Comparison of ENCODE assay signal across 8 mouse cellular contexts in the genomic region with DNA sequence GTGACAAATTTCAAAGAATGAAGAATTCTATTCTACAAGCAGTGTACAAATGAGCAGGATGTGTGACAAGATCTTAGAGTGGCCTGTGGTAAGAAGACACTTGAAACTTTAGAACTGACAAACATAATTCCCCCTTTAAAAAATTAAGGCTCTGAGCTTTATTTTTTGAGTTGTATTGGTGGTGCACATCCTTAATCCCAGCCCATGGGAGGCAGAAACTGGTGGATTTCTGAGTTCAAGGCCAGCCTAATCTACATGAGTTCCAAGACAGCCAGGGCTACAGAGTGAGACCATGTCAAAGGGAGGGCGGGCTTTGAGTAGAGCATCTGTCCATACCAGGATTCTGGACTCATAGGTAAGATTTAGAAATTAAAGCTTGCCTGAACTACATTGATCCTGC. TPM values are rescaled to one million over a fixed set of nuclear protein-coding genes. Genes with fewer than 3 reads are reported as not detected.
A peak's percentile ranks its signal among the peaks of the same experiment; 100 is the strongest.
DNase-seq lines count a peak whose midpoint lies in the region; ATAC-seq lines count a peak whose summit lies in the region.

No protein-coding gene starts in this region.

- ATAC-seq in kidney, embryonic 15.5 days (replicated peaks; ENCODE audit: low FRiP score) = no peak
- no peak for ATAC-seq in intestine, embryonic 14.5 days (replicated peaks; ENCODE audit: low FRiP score, low TSS enrichment, low read depth)

- no peaks in the 10 kb centered on the region for H3K9me3 ChIP-seq in kidney, embryonic 15.5 days (replicated peaks)
- no peaks in the 10 kb centered on the region for H3K9me3 ChIP-seq in intestine, embryonic 14.5 days (ENCODE audit: control insufficient read depth, low read length)

- no peak overlapping the region for H3K27ac ChIP-seq in kidney, embryonic 15.5 days
- peak overlapping the region; percentile 50; the same call in 1 of the 2 replicates for H3K27ac ChIP-seq in brown adipose tissue, adult 24 weeks (replicated peaks; ENCODE audit: low read depth, low read length)
- no peak overlapping the region for H3K27ac ChIP-seq in intestine, embryonic 14.5 days (ENCODE audit: low read depth)

- peak overlapping the region; percentile 88; the same call in 1 of the 2 replicates for H3K4me3 ChIP-seq in kidney, embryonic 15.5 days (replicated peaks)
- H3K4me3 ChIP-seq in brown adipose tissue, adult 24 weeks (ENCODE audit: insufficient read depth, low read depth, low read length) = peak overlapping the region; percentile 37
- 0 out of 2 replicates have a peak overlapping the region, but pooled peaks have one; percentile 71 for H3K4me3 ChIP-seq in intestine, embryonic 14.5 days (ENCODE audit: low read depth, low read length)

- no peak overlapping the region for H3K9ac ChIP-seq in kidney, embryonic 15.5 days
- H3K9ac ChIP-seq in intestine, embryonic 14.5 days (ENCODE audit: low read length) = no peak overlapping the region

- no peaks in the 10 kb centered on the region for H3K27me3 ChIP-seq in kidney, embryonic 15.5 days
- no peaks in the 10 kb centered on the region for H3K27me3 ChIP-seq in intestine, embryonic 14.5 days (replicated peaks; ENCODE audit: control insufficient read depth, insufficient read depth, low read length)

- H3K36me3 ChIP-seq in kidney, embryonic 15.5 days = no peaks in the 10 kb centered on the region
- H3K36me3 ChIP-seq in intestine, embryonic 14.5 days (ENCODE audit: control insufficient read depth, insufficient read depth, low read length) = no peaks in the 10 kb centered on the region

- no peak for DNase-seq in kidney, adult 9 months
- DNase-seq in intestine, embryonic 14.5 days (ENCODE audit: low spot score) = no peak
- DNase-seq in naive thymus-derived CD4-positive, alpha-beta T cell, adult 2 months (ENCODE audit: low read depth) = peak; percentile 48
- DNase-seq in thymus, adult 18-20 months = no peak
- no peak for DNase-seq in cerebellum, postnatal 25 days
- no peak for DNase-seq in frontal cortex, postnatal 14 days (ENCODE audit: low spot score in 2 of 2)

- peaks cover 23% of the 10 kb centered on the region for H3K4me1 ChIP-seq in kidney, embryonic 15.5 days
- H3K4me1 ChIP-seq in brown adipose tissue, adult 24 weeks (ENCODE audit: control insufficient read depth, insufficient read depth, insufficient read length, low read length) = peaks cover 21% of the 10 kb centered on the region
- peaks cover 10% of the 10 kb centered on the region for H3K4me1 ChIP-seq in intestine, embryonic 14.5 days (replicated peaks; ENCODE audit: control insufficient read depth, insufficient read depth, low read length)

- WGBS in kidney, embryonic 15.5 days = 81% methylated on average over 1 of the region's 1 CpGs
- WGBS in intestine, embryonic 14.5 days = 96% methylated on average over 1 of the region's 1 CpGs

- peak overlapping the region; percentile 78 for H3K4me2 ChIP-seq in kidney, embryonic 15.5 days
- H3K4me2 ChIP-seq in intestine, embryonic 14.5 days (ENCODE audit: low read length) = peak overlapping the region; percentile 86

RNA-seq across cellular contexts. Expression of a gene that starts 30.7 kb away (rescaled TPM):
- 42.3 and 45.0 TPM in 2 replicates for polyA plus RNA-seq in kidney, embryonic 15.5 days (2015; fragmentation: Nextera tagmentation; extraction: Ambion mirVana)
- 370 and 390 TPM in 2 replicates for polyA plus RNA-seq in brown adipose tissue, adult 24 weeks (2012; ENCODE audit: insufficient read depth, insufficient read length, missing spikeins)
- 34.6 and 45.5 TPM in 2 replicates for polyA plus RNA-seq in intestine, embryonic 14.5 days (2014; fragmentation: Nextera tagmentation; extraction: Ambion mirVana)

RNA-seq across cellular contexts. Expression of a gene that starts 56.3 kb away (rescaled TPM):
- polyA plus RNA-seq in kidney, embryonic 15.5 days (2015; fragmentation: Nextera tagmentation; extraction: Ambion mirVana) = 0.14 and 0.26 TPM in 2 replicates
- 0.54 TPM in 1 of 2 replicates, not detected in the other for polyA plus RNA-seq in brown adipose tissue, adult 24 weeks (2012; ENCODE audit: insufficient read depth, insufficient read length, missing spikeins)
- 0.48 and 0.69 TPM in 2 replicates for polyA plus RNA-seq in intestine, embryonic 14.5 days (2014; fragmentation: Nextera tagmentation; extraction: Ambion mirVana)

Comparison
In these comparisons a context has a peak if more than half of its experiments do, and no peak if none do; other contexts are left out.
1. H3K4me3 ChIP-seq: peak in every context shown above with its lines; median percentile 88 in kidney, embryonic 15.5 days; 71 in intestine, embryonic 14.5 days; 37 in brown adipose tissue, adult 24 weeks.